ENCODE assay signal across 26 mouse cellular contexts in genomic region chr1:102811401-102811800, GRCm38 (mm10).
"Had no signal": no experiment of that assay in that cellular context is flagged by ENCODE, and none has a peak within 500 bp of the region (broad histone marks: within the 10 kb centered on the region; RNA-seq: fewer than 3 reads in every experiment).

No protein-coding gene starts in this region.

- H3K4me3 ChIP-seq: embryonic facial prominence, embryonic 10.5 days; embryonic facial prominence, embryonic 12.5 days; embryonic facial prominence, embryonic 13.5 days; embryonic facial prominence, embryonic 15.5 days; erythroblast, embryonic 14.5 days; forebrain, embryonic 10.5 days; forebrain, embryonic 12.5 days; forebrain, embryonic 13.5 days; forebrain, embryonic 15.5 days; gastrocnemius, adult 2 months; heart, adult 2 months; heart, embryonic 10.5 days had no signal

- H3K36me3 ChIP-seq: embryonic facial prominence, embryonic 10.5 days; embryonic facial prominence, embryonic 12.5 days; embryonic facial prominence, embryonic 13.5 days; embryonic facial prominence, embryonic 15.5 days; forebrain, embryonic 10.5 days; forebrain, embryonic 12.5 days; forebrain, embryonic 15.5 days; heart, embryonic 10.5 days had no signal

- H3K4me2 ChIP-seq: embryonic facial prominence, embryonic 12.5 days; embryonic facial prominence, embryonic 13.5 days; embryonic facial prominence, embryonic 15.5 days; forebrain, embryonic 12.5 days; forebrain, embryonic 13.5 days; forebrain, embryonic 15.5 days had no signal

- H3K27ac ChIP-seq: embryonic facial prominence, embryonic 10.5 days; embryonic facial prominence, embryonic 12.5 days; embryonic facial prominence, embryonic 13.5 days; embryonic facial prominence, embryonic 15.5 days; forebrain, embryonic 10.5 days; forebrain, embryonic 12.5 days; forebrain, embryonic 13.5 days; forebrain, embryonic 15.5 days; gastrocnemius, adult 2 months; heart, adult 2 months; heart, embryonic 10.5 days had no signal

- DNase-seq: cerebellum, postnatal 10 days; cerebellum, postnatal 14 days; cerebellum, postnatal 25 days; cerebellum, postnatal 36 days; embryo, embryonic 11 days; forebrain, postnatal 0 days; gastrocnemius, adult 2 months; gastrocnemius, postnatal 10 days; gastrocnemius, postnatal 14 days; gastrocnemius, postnatal 25 days; gastrocnemius, postnatal 36 days; heart, adult 11 months; heart, adult 18-20 months; heart, adult 2 months had no signal

- H3K9me3 ChIP-seq: embryonic facial prominence, embryonic 12.5 days; embryonic facial prominence, embryonic 13.5 days; embryonic facial prominence, embryonic 15.5 days; forebrain, embryonic 10.5 days; forebrain, embryonic 12.5 days; forebrain, embryonic 13.5 days; forebrain, embryonic 15.5 days; heart, embryonic 10.5 days had no signal

- H3K27me3 ChIP-seq: embryonic facial prominence, embryonic 12.5 days; embryonic facial prominence, embryonic 13.5 days; embryonic facial prominence, embryonic 15.5 days; forebrain, embryonic 12.5 days; forebrain, embryonic 13.5 days; forebrain, embryonic 15.5 days had no signal

- ATAC-seq: forebrain, embryonic 13.5 days; forebrain, embryonic 14.5 days; forebrain, embryonic 15.5 days; forebrain, embryonic 16.5 days; forebrain, postnatal 0 days had no signal

- H3K9ac ChIP-seq: embryonic facial prominence, embryonic 12.5 days; embryonic facial prominence, embryonic 13.5 days; embryonic facial prominence, embryonic 15.5 days; forebrain, embryonic 12.5 days; forebrain, embryonic 13.5 days; forebrain, embryonic 15.5 days; forebrain, postnatal 0 days had no signal

- H3K4me1 ChIP-seq: embryonic facial prominence, embryonic 10.5 days; embryonic facial prominence, embryonic 12.5 days; embryonic facial prominence, embryonic 13.5 days; embryonic facial prominence, embryonic 15.5 days; forebrain, embryonic 10.5 days; forebrain, embryonic 12.5 days; forebrain, embryonic 13.5 days; forebrain, embryonic 15.5 days; heart, embryonic 10.5 days had no signal
